Mouse (Mus musculus) T-helper 17 cell (primary cell): ENCODE measurements at regions not wholly inside any gene's neighbourhood (a gene's known extent, or its start where the extent isn't known, plus 50 kb on each side); places are given as distances from the start of the nearest gene placed in this dataset.

ENCODE experiments used
- in situ Hi-C, 2 experiments: fragments of 300-600 bp; cut with MboI, MseI; formaldehyde crosslinking; loops; 1 replicate in 1 of 2; 2 replicates in 1 of 2; pipeline ENCODE4 v1.15.1; 2025; ENCODE audit warnings: high pct_unique_total_duplicates in 2 of 2

DNA sequence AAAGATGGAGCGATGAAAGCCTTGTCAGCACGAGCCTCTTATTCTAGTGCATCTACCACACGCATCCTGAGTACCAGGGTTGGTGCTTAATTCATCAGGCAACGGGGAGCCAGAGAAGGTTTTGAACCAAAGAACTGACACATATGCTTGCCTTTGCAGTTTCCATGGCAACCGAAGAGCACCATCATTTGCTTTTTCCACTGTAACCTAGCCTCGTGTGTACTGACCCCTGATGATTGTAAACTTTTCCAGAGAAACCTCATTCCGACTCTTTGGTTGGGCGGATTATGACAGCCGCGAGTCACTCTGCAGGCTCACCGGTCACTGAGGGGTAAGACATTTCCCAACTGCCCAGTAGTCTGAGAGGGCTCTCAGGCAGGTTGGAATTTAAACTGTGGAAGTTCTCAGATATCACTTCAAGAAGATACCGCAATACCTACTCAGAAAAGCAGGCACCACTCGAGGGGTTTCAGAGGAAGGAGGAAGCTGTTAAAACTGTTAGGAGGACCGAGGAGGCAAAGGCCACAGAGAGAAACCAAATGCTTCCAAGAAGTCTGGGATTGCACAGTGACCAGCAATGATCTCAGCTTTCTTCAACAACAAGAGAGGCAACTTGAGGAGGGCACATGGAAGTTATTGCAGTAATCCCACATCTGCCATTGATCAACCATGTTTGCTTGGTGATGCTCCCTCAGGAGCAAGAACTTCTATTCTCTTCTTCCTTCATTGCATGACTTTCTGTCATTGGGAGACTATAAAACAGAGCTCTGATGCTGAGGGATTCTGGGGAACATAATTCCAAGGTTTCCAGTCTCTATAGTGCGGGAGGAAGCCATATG, 117.8 kb downstream of the Cartpt start:
- in situ Hi-C loops, result no loop called here

DNA sequence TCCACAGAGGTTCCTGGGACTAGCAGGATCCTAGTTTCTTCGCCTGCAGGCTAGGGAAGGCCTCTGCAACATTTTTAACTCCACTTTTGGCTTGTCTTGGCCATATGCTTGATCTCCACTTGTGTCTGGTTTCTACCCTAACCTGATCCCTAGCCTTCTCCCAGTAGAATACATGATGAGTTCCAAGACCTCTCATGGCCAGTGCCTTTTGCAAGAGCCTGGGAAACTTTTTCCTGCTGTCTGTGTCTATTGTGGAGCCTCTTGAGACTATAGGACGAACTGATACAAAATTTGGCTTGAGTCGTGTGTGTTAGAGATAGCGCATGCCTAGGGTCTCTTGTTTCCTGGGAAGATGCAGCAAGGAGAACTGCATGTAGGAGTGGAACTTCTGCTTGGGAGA, 119.3 kb downstream of the Cartpt start:
- in situ Hi-C loops, result no loop called here

DNA sequence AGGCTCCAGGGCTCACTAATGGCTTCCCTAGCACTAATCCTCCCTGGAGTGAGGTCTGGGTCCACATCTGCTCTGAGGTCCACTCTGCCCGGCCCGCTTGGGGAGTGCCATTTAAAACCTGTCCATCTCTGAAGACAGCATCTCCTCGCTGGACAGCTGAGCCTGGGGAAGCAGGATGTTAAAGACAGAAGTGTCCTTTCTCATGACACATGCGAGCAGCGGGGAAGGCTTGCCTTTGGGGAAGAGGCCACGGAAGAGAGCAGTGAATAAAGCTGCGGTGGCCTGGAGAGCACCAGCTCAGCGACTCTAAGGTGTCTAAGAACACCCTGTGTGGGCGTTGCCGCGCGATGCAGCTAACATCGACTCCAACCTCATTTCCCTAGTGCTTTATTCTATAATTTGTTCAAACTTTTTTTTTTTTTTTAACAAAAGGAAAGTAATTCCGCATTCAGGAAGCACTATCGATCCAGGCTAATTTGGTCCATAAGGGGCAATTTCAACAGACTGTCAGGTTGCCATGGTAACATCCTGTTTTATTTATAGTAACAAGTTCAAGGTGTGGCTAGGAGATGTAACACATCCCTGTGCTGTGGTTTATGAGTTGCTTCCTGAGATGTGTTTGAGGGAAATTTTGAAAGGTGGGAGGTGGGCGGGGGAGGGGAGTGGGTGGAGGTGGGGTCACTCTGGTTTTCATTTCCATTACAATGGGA, 120.0 kb downstream of the Cartpt start:
- in situ Hi-C loops, result no loop called here

DNA sequence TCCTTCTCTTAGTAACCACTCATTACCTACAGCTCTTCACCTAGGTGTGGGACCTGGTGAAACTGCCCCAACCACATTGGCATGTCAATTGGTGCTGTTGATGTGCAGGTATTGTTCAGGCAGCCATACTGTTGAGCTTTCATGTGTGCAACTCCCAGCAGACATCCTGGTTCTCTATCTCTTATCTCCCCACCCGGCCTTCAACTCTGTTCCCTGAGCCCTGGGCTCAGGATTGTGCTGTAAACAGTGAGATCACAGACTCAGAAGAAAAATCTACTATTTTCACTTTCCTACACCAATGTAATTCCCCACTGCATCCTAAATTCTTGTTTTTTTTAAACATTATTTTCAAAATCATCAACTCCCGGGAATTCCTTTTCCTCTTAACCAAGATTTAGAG, 122.1 kb downstream of the Cartpt start:
- in situ Hi-C loops, result no loop called here

DNA sequence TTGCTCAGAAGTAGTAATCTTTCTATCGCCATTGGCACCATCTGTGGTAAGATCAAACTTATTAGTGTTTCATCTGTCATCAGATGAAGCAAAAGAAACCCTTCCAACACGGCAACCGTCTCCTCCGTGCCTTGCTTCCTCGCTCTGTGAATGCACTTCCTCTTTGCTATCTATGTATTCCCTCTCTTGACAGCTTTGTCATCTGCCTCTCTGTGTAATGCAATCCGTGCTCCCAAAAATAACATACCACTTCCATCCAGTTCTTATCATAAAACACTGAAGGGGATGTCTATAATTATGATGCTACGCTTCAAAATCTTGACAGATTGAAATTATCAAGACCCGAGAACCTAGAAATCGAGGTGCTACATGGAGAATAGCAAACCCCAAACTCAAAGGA, 123.2 kb downstream of the Cartpt start:
- in situ Hi-C loops, result no loop called here

DNA sequence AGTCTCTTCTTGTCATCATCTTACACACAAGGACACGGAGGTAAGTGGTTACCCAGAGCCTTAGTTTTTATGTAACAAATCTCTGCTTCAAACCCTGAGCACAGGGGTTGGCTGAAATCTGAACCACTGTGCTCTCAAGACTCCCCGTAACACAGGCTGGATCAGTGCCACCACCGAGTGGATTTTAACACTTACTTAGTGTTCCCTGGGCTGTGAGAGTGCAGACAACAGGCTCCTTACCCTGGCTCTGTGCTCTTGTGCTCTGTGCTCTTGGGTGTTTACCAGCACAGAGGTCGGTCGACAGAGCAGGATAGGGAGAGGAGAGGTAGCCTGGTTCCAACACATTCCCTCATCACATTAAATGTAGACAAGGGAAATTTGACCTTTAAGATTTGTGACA, 134.9 kb downstream of the Cartpt start:
- in situ Hi-C loops, result loop anchor here in 1 of 2 experiments (25.0 kb wide), 1 partner anchor 1079 kb away; the partner anchor contains the start of gene Tmem171

DNA sequence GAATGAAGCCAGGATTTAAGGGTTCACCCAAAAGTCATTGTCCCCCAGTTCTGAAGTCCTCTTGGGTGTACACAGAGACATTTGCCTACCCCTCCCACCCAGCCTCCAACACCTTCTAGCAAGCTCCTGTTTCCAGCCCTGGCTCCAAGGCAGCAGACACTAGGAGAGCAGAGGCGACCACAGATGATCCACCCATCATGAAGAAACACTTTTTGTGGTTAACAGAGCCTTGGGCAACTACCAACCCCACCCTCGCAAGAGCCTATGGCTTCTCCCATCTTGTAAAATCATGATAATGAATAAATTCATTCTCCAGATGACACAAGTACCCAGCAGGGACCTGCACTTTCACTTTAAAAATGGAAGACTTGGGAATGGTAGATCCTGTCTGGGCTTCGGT, 136.1 kb downstream of the Cartpt start:
- in situ Hi-C loops, result loop anchor here in 1 of 2 experiments (25.0 kb wide), 1 partner anchor 1077 kb away; the partner anchor contains the start of gene Tmem171

DNA sequence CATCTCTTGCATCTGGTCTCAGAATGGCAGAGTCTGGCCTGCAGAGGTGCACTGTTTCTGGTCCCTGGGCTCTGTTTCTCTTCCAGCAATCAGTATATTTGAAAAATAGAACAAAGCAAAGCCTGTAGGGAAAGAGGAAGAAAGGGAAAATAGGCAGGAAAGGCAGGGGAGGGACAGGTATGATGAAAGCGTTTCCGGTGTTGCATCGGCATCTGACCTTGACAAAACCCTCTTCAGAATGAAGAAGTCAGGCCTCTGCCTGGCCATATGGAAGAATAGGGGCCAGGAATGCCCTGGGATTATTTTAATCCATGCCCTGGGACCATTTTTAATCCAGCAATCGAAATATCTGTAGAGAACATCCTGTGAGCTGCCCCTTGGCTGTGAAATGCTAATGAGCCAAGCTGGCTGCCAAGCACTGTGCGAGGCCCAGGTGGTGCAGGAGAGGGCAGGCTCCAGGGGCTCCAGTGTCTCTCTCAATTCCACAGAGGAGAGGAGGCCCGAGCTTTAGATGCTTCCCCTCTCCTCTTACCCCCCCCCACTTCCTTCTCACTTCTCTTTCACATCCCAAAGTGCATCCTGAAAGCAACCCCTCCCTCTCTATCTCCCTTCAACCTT, 136.7 kb downstream of the Cartpt start:
- in situ Hi-C loops, result loop anchor here in 1 of 2 experiments (25.0 kb wide), 1 partner anchor 1077 kb away; the partner anchor contains the start of gene Tmem171

DNA sequence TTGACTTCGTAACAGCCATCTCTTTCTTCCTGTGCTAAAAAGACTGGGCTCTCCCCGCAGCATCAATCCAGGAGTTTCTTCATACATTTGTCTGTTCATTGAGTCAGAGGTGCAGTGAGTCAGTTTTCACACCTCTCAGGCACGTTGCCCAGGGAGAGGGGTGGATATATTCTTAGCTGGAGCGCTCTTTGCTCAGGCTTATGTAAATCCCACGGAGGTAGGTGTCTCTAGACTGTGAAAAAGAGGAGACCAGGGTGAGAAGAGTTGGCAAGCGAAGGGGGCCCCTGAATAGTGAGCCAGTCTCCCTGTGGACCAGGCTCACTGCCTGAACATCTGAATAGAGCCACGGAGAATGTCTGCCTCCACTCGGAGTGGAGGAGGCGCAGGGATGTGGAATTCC, 139.0 kb downstream of the Cartpt start:
- in situ Hi-C loops, result loop anchor here in 1 of 2 experiments (25.0 kb wide), 1 partner anchor 1075 kb away; the partner anchor contains the start of gene Tmem171

DNA sequence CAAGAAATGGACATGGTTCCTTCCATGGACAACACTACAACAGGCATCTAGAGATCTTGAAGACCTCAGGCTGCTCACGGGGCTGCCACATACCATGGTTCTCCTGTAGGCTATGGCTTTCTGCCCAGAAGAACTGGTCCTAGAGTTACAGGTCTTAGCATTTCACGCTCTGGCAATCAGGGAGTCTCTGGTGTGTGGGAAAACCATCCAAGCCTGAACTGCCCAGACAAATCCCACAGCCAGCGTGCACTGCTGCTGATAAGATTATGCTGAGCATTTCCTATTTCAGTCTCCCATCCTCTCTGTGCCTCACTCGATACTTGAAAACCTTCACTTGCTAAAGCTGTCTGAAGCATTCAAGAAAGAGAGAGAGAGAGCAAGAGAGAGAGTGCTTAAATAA, 139.5 kb downstream of the Cartpt start:
- in situ Hi-C loops, result loop anchor here in 1 of 2 experiments (25.0 kb wide), 1 partner anchor 1074 kb away; the partner anchor contains the start of gene Tmem171

DNA sequence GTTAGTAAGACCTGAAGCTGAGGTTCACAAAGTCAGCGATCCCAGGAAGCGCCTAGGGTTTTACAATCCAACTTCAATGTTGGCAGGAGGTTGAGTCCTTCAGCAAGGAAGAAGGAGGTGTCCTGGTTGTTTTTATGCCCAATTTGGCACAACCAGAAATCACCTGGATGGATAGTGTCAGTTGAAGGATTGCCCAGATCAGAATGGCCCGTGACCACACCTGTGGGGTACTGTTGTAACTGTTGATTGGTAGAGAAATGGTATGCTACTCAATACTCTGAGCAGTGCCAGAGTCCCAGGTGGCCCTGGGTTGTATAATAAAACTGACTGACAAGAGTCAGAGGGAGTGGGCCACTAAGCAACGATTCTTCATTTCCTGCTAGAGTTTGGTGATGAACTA, 140.2 kb downstream of the Cartpt start:
- in situ Hi-C loops, result loop anchor here in 1 of 2 experiments (25.0 kb wide), 1 partner anchor 1073 kb away; the partner anchor contains the start of gene Tmem171

DNA sequence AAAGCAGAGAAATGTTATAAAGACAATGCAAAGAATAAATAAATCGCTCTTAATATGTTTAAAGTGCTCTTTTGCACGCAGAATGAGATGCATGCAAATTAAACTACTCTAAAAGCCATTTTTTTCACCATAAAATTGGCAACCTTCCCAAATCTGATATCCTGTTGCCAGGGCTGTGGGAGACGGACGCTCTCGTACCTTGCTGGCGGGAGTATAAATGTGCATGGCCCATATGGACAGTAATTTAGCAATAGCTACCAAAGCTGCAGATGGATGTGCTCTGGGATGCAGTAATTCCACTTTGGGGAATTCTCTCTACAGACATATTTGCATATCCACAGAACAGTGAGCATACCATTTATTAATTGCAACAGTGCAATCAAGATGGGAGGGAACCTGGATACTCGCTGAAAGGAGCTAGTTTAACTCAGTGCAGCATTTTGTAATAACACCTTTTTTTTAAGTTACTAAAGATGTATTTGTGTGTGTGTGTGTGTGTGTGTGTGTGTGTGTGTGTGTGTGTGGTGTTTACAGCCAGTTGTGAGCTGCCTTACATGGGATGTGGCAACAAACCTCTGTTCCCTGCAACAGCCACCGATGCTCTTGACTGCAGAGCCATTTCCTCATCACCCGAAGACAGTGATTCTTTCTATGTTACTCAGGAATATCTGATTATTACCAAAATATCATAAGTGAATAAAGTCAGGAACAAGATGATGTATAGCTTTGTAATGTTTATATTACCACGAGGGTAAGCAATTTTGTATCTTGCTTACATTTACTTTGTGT, 141.4 kb downstream of the Cartpt start:
- in situ Hi-C loops, result loop anchor here in 1 of 2 experiments (25.0 kb wide), 1 partner anchor 1072 kb away; the partner anchor contains the start of gene Tmem171

DNA sequence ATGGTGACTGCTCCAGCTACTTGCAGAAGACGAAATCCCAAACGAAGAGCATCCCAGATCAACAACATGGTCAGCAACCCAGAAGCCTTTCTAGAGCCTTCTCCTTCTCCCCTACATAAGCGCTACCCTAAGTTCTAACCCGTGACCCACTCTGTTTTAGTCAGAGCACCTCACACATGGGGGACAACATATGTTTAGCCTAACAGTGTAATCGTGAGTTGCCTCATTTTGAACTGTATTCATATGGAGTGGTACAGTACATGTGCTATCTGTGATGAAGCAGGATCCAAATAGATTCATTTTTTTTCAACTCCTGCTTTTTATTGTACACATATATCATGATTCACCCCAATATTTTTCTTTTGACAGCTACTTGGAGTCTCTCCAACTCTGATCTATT, 146.2 kb downstream of the Cartpt start:
- in situ Hi-C loops, result loop anchor here in 1 of 2 experiments (25.0 kb wide), 1 partner anchor 1067 kb away; the partner anchor contains the start of gene Tmem171

DNA sequence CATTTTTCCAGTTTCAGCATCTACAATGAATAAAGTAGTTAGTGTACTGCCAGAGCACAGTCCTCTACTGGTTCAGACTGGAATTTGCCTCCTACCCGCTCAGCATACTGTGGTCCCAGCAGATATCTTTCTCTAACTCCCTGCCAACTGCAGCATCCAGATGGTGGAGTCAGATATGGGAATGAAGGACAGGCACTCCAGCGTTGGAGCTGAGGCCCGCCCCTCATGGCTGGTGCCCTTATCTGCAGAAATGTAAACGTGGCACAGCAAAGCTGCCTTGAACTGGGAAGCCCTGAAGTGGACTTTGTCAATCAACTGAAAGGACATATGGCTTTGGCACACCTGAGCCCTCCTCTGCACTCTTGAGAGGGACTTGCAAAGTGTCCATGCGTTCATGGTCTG, 146.6 kb downstream of the Cartpt start:
- in situ Hi-C loops, result loop anchor here in 1 of 2 experiments (25.0 kb wide), 1 partner anchor 1067 kb away; the partner anchor contains the start of gene Tmem171

DNA sequence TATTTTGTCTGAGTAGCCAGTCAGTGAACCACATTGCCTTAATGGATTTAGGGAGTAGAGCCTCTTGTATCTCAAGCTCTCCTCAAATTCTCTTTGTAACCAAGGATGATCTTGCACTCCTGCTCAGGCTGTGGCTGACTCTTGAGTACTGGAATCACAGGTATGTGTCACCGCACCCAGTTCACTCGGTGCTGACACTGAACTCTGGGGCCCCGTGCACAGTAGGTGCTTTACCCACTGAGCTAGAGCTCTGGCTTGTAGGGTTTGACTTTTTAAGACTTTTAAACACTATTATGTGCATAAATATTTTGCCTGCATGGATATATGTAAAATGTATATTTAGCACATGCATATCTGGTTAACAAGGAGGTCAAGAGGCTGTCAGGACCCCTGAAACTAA, 147.4 kb downstream of the Cartpt start:
- in situ Hi-C loops, result loop anchor here in 1 of 2 experiments (25.0 kb wide), 1 partner anchor 1066 kb away; the partner anchor contains the start of gene Tmem171

DNA sequence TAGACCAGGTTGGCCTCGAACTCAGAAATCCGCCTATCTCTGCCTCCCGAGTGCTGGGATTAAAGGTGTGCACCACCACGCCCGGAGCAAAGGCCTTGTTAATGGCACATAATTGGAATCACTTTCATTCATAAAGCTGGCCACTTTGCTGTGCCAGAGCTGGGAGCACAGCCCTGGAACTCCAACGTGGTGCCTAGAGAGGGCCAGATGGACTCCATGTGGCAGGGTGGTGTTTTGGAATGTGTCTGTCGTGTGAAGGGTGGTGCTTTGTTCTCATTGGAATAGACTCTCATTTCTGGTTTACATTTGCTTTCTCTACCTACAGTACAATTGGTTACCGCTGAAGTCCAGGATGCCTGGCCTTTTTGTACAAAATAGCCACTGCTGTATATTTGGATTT, 150.2 kb downstream of the Cartpt start:
- in situ Hi-C loops, result loop anchor here in 1 of 2 experiments (25.0 kb wide), 1 partner anchor 1063 kb away; the partner anchor contains the start of gene Tmem171

DNA sequence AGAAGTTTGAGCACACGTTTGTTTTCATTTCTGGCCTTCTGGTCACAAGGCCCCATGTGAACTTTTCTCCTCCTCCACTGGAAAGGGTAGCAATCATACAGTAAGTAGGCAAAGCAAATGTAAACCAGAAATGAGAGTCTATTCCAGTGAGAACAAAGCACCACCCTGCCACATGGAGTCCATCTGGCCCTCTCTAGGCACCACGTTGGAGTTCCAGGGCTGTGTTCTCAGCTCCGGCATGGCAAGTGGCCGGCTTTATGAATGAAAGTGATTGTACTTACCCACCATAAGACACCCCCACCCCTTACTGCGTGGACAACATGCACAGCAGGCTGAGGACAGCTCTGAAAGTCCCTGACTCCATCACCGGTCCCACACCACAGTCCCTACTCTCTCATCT, 151.5 kb downstream of the Cartpt start:
- in situ Hi-C loops, result loop anchor here in 1 of 2 experiments (10.0 kb wide), 1 partner anchor 1645 kb away; no protein-coding TSS in a partner anchor

DNA sequence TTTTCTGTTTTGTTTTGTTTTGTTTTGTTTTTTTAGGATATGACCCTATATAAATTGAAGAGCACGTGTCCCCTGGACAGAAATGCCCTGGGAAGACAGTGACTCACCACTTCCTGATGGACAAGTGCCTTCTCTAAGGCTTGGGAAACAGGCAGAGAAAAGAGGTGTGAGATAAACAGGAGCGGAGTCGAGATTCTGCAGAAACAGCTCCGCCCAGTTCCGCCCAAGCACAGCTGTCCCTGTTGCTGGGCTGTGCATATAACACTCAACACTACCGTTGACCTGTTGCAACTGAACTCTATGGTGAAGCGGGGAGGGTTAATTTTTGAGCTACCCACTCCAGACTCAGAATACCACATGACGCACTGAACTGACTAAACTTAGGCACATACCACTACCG, 152.8 kb downstream of the Cartpt start:
- in situ Hi-C loops, result loop anchor here in 1 of 2 experiments (10.0 kb wide), 1 partner anchor 1647 kb away; no protein-coding TSS in a partner anchor

DNA sequence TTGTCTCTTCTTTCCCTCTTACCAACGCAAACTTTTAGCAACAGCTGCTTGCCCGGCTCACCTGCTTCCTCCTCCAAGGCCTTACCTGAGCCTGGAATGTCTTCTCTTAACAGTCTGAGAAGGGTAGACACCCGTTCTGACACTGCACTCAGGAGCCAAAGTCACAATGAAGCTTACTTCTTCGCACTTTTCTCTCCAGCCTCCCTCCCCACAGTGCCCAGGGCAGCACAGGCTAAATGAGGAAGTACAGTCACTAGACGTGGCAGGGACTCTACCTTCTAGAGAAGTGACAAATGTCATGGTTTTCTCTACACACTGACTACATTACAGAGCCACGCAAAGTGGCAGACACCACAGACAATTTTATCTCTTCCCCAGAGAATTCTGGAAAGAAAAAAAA, 155.4 kb downstream of the Cartpt start:
- in situ Hi-C loops, result loop anchor here in 1 of 2 experiments (10.0 kb wide), 1 partner anchor 1649 kb away; no protein-coding TSS in a partner anchor

DNA sequence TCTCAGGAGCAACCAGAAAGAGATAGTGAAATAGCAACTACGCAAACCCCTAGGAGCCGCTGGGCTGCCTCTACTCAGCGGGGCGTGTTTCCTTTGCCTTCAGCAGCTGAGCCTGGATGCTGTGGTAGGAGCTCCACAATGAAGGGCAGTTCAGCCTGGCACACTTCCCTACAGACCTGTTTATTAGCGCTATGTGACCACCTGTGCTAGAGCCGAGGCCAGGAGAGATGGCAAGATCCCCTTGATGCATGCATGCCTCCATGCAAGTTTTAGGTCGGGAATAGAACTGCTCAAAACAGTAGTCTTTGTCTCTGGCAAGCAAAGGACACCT, 156.1 kb downstream of the Cartpt start:
- in situ Hi-C loops, result loop anchor here in 1 of 2 experiments (10.0 kb wide), 1 partner anchor 1650 kb away; no protein-coding TSS in a partner anchor
